Mouse (Mus musculus) left cerebral cortex, postnatal 14 days (tissue): Measurements from ENCODE around the gene Lzts3. TPM values are rescaled to one million over a fixed set of nuclear protein-coding genes. Genes with fewer than 3 reads are reported as not detected.

Experiments
- DNase-seq, 2 experiments: peaks; one replicate each; pipeline ENCODE4 v3.0.0; 2021 to 2022; ENCODE audit warnings: low spot score in 2 of 2, mixed read lengths in 1 of 2
- intact Hi-C: fragments of 180-260 bp; cut with DNase I; formaldehyde crosslinking; loops from one replicate; pipeline ENCODE4 v1.15.1; 2025
- total RNA-seq, 2 experiments: library from RNA; stranded (reverse); gene quantifications; 2 replicates each; pipeline ENCODE4 v1.2.3; 2021

The Lzts3 gene
- total RNA-seq, 2 experiments from 2014 or later: 88.0 to 89.5 TPM

DNA sequence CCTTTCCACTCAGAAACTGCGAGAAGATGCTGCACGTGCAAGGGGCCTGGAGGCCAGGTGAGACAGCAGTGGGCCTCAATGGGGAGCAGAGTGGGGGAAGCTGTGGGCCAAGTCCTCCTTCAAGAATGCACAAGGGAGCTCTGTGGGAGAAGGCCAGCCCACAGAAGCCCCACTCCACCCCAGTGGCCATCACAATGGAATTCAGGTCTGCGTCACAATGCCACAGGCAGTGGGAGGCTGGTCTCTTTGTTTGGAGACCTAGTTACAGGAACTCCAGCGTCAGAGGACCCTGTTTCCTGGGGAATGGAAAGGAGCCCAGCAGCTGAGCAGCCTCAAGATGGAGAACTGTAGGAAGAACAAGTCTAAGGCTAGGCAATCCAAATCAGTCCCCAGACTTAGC, 53.4 kb downstream of the Lzts3 start:
- no peak for DNase-seq
- intact Hi-C loops: no loop called here

- no peak for DNase-seq
- intact Hi-C loops: no loop called here
Observed at GRCm38 (mm10) chr2:130588373-130588772, 54.2 kb downstream of the Lzts3 start.

- peak; percentile 54 to 87 for DNase-seq
- intact Hi-C loops: no loop called here
Observed at GRCm38 (mm10) chr2:130586016-130586415, 56.6 kb downstream of the Lzts3 start.

DNA sequence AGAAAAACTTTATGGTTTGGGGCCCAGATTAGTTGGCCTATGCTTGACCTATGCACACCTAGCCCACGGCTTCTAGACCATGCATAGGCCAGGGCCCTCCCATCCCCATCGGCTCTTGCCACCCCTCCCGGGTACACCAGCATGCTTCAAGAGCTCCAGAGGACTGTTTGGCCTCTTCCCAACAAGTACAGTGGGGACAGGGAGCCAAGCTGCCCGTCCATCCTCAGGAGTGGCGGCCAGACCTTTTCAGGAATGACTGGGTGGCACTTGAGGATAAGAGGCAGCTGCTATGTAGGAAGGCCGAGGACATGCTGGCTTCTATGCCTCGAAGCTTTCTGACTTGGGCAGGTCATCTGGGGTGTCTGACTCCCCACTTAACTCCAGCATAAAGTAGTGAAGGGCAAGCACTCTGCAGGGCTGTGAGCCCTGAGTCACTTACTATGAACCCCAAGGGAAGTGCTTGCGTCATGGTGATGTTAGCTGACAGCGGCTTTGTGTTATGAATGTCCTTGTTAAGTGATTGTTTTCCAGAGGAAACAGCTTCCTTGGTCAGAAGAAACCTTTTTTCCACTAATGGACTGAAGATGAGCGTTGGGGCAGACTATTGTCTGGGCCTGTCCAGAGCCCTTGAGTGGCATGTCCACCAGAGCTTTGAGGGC, 58.6 kb downstream of the Lzts3 start:
- no peak for DNase-seq
- intact Hi-C loops: no loop called here

Other genes with a start within 250 kb of the Lzts3 start
- gene Cpxm1, start 245.2 kb downstream of the Lzts3 start, total RNA-seq: 10 to 100 TPM in 1 of 2 experiments, 1 to 10 TPM in 1; 8.5 to 13.2 TPM
- gene Gm28372, start 237.6 kb downstream of the Lzts3 start, total RNA-seq: not detected
- not detected for gene 1700020A23Rik, start 237.5 kb downstream of the Lzts3 start, total RNA-seq
- not detected for gene Tmem239, start 236.3 kb downstream of the Lzts3 start, total RNA-seq
- gene Vps16, start 218.5 kb downstream of the Lzts3 start, total RNA-seq: 10 to 100 TPM; 66.7 to 83.6 TPM
- gene Pced1a, start 218.1 kb downstream of the Lzts3 start, total RNA-seq: 10 to 100 TPM; 21.3 to 22.1 TPM
- 100 to 1,000 TPM; 251 to 257 TPM for gene Ptpra, start 192.5 kb downstream of the Lzts3 start, total RNA-seq
- 10 to 100 TPM; 72.2 to 75.8 TPM for gene Mrps26, start 79.1 kb downstream of the Lzts3 start, total RNA-seq
- gene Oxt, start 66.6 kb downstream of the Lzts3 start, total RNA-seq: 1 to 10 TPM in 1 of 2 experiments, not detected in 1; 1.5 TPM
- gene Avp, start 60.2 kb downstream of the Lzts3 start, total RNA-seq: 10 to 100 TPM in 1 of 2 experiments, under 1 TPM in 1; 0.68 to 21.7 TPM
- 1 to 10 TPM; 7.3 to 8.0 TPM for gene Fastkd5, start 12.8 kb downstream of the Lzts3 start, total RNA-seq
- gene Ubox5, start 12.8 kb downstream of the Lzts3 start, total RNA-seq: 1 to 10 TPM; 7.7 to 8.3 TPM
- gene Ddrgk1, start 21.9 kb upstream of the Lzts3 start, total RNA-seq: 10 to 100 TPM; 78.1 to 85.2 TPM
- 10 to 100 TPM; 40.4 to 41.9 TPM for gene Itpa, start 24.8 kb upstream of the Lzts3 start, total RNA-seq
- 1 to 10 TPM in 1 of 2 experiments, under 1 TPM in 1; 0.32 to 1.8 TPM for gene Slc4a11, start 54.7 kb upstream of the Lzts3 start, total RNA-seq